Mouse (Mus musculus): ENCODE measurements at regions not wholly inside any gene's neighbourhood (a gene's known extent, or its start where the extent isn't known, plus 50 kb on each side); places are given as distances from the start of the nearest gene placed in this dataset.

GRCm38 (mm10) chr15:10767535-10767934 lies 53.1 kb upstream of the Rai14 start:
- DNase-seq = no peak

- no peak for DNase-seq
These were observed 56.2 kb upstream of the Rai14 start for GRCm38 (mm10) chr15:10770410-10771310.

- no peak for DNase-seq
These were observed 56.9 kb upstream of the Rai14 start for GRCm38 (mm10) chr15:10771311-10771690.

- no peak for DNase-seq
These were observed 65.7 kb upstream of the Rai14 start for GRCm38 (mm10) chr15:10779941-10780620.

- DNase-seq = no peak
These were observed 74.9 kb upstream of the Rai14 start for GRCm38 (mm10) chr15:10789371-10789770.

GRCm38 (mm10) chr15:10790862-10791497 lies 76.6 kb upstream of the Rai14 start:
- DNase-seq = peak; percentile 31 to 54

- peak; percentile 71 to 79 for DNase-seq
These were observed 77.2 kb upstream of the Rai14 start for GRCm38 (mm10) chr15:10791516-10792112.

GRCm38 (mm10) chr15:10792156-10792555 lies 77.7 kb upstream of the Rai14 start:
- no peak for DNase-seq

- DNase-seq = no peak
These were observed 80.8 kb upstream of the Rai14 start for GRCm38 (mm10) chr15:10795126-10795792.

GRCm38 (mm10) chr15:10799656-10800055 lies 85.2 kb upstream of the Rai14 start:
- DNase-seq = no peak

- no peak for DNase-seq
These were observed 99.8 kb upstream of the Rai14 start for GRCm38 (mm10) chr15:10814195-10814594.

- DNase-seq = no peak
These were observed 100.3 kb upstream of the Rai14 start for GRCm38 (mm10) chr15:10814709-10815108.

GRCm38 (mm10) chr15:10816213-10816621 lies 101.8 kb upstream of the Rai14 start:
- no peak for DNase-seq

GRCm38 (mm10) chr15:10818216-10818615 lies 103.8 kb upstream of the Rai14 start:
- peak; percentile 30 to 45 for DNase-seq

- DNase-seq = no peak
These were observed 104.3 kb upstream of the Rai14 start for GRCm38 (mm10) chr15:10818706-10819105.

- DNase-seq = no peak
These were observed 109.5 kb upstream of the Rai14 start for GRCm38 (mm10) chr15:10823933-10824332.

GRCm38 (mm10) chr15:10829588-10829987 lies 115.2 kb upstream of the Rai14 start:
- DNase-seq = no peak

GRCm38 (mm10) chr15:10830478-10830877 lies 116.1 kb upstream of the Rai14 start:
- DNase-seq = no peak

GRCm38 (mm10) chr15:10831106-10831505 lies 116.7 kb upstream of the Rai14 start:
- DNase-seq = no peak

GRCm38 (mm10) chr15:10832331-10832730 lies 117.9 kb upstream of the Rai14 start:
- DNase-seq = no peak

- DNase-seq = no peak
These were observed 118.1 kb upstream of the C1qtnf3 start for GRCm38 (mm10) chr15:10833866-10834571.

Data from cerebellum, postnatal 10 days (tissue).